Mouse (Mus musculus) ovary, postnatal 14 days (tissue): ENCODE measurements around the gene Prss12.

Experiments
- DNase-seq: peaks from one replicate; pipeline ENCODE4 v3.0.0; 2022; ENCODE audit warnings: low spot score

The Prss12 gene

GRCm38 (mm10) chr3:123537279-123537678, 90.6 kb downstream of the Prss12 start:
- DNase-seq: no peak

GRCm38 (mm10) chr3:123543585-123544304, 97.0 kb downstream of the Prss12 start:
- DNase-seq: no peak

- no peak for DNase-seq
These were observed 103.8 kb downstream of the Prss12 start for GRCm38 (mm10) chr3:123550487-123550886.

- no peak for DNase-seq
These were observed 107.2 kb downstream of the Prss12 start for GRCm38 (mm10) chr3:123553872-123554271.

GRCm38 (mm10) chr3:123555254-123555865, 108.6 kb downstream of the Prss12 start:
- DNase-seq: no peak
